Mouse (Mus musculus) Patski (cell line): ENCODE measurements around the gene Ier5l. TPM values are rescaled to one million over a fixed set of nuclear protein-coding genes. Genes with fewer than 3 reads are reported as not detected.

ENCODE experiments used
- ATAC-seq: fragments of 100-300 bp; one replicate; pipeline ENCODE4 v1.8.0; 2021
- CTCF ChIA-PET: fragments of 350-600 bp; sonication (Branson Sonifier 250); formaldehyde crosslinking; loops from one replicate; lab custom pipeline; 2022; ENCODE audit warnings: inconsistent platforms; lab: Charles Lee
- POLR2A ChIA-PET: fragments of 350-600 bp; sonication (Branson Sonifier 250); formaldehyde crosslinking; loops from one replicate; lab custom pipeline; 2022; ENCODE audit warnings: antibody characterized with exemption, inconsistent platforms; lab: Charles Lee
- DNase-seq: peaks from one replicate; pipeline ENCODE4 v3.0.0-alpha.2; 2011; ENCODE audit warnings: low read depth, low spot score
- H3K27me3 ChIP-seq: fragments of 371-371 bp; one replicate; pipeline ENCODE4 v1.5.1; 2021
- CTCF ChIP-seq: fragments of 100-300 bp; IDR thresholded peaks from one replicate; pipeline ENCODE4 v1.5.1; 2021
- in situ Hi-C: fragments of 300-500 bp; cut with MboI; formaldehyde crosslinking; loops from 3 replicates; pipeline ENCODE4 v1.11.1; 2018; ENCODE audit warnings: low pct_unique_long_range_greater_than_20kb, mixed read lengths
- polyA plus RNA-seq: library from polyadenylated mRNA; unstranded; gene quantifications from one replicate; pipeline ENCODE4 v1.2.3, GENCODE M21; 2021

The Ier5l gene
- polyA plus RNA-seq, 1 experiment from 2014 or later = 70.7 TPM

GRCm38 (mm10) chr2:30470143-30470946, 3.7 kb downstream of the Ier5l start:
- in situ Hi-C loops = loop anchor here (5.0 kb wide), 2 partner anchors 33 to 247 kb away; no protein-coding TSS in a partner anchor
- ATAC-seq (no peak), DNase-seq (no peak)
- TF ChIP-seq CTCF = no peak
- CTCF ChIA-PET = interaction anchor here (0.7 to 9.3 kb wide), 9 partner anchors 25 to 320 kb away, joined by 3 to 131 read pairs (median 4); no protein-coding TSS in a partner anchor
- POLR2A ChIA-PET = interaction anchor here (0.6 to 7.5 kb wide), 23 partner anchors 10 to 325 kb away, joined by 3 to 65 read pairs (median 4); partner anchors contain the start of gene Cstad
- no peaks in the 10 kb centered on the region for H3K27me3 ChIP-seq

DNA sequence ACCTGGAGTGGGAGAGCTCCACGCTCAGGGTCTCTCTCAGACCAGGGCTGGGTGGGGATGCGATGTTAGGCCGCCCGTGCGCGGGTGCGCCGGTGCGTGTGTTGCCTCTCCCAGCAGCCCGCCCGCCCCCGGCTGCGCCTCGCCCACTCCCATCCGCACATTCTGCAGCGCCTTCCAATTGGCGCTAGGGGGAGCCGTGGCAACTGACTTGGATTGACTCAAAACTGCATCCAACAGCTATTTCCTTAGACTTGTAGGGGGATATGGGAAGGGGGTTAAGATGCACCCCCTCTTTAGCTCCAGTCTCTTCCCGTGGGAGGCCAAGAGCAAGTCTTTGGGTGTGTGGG, 4.2 kb downstream of the Ier5l start:
- no peaks in the 10 kb centered on the region for H3K27me3 ChIP-seq
- POLR2A ChIA-PET = interaction anchor here (0.6 to 7.5 kb wide), 22 partner anchors 9 to 326 kb away, joined by 3 to 65 read pairs (median 4); partner anchors contain the start of gene Cstad
- in situ Hi-C loops = loop anchor here (5.0 kb wide), 3 partner anchors 32 to 323 kb away; no protein-coding TSS in a partner anchor
- TF ChIP-seq CTCF = no peak
- DNase-seq (no peak), ATAC-seq (no peak)
- CTCF ChIA-PET = interaction anchor here (0.8 to 9.3 kb wide), 9 partner anchors 25 to 321 kb away, joined by 3 to 131 read pairs (median 3); no protein-coding TSS in a partner anchor

DNA sequence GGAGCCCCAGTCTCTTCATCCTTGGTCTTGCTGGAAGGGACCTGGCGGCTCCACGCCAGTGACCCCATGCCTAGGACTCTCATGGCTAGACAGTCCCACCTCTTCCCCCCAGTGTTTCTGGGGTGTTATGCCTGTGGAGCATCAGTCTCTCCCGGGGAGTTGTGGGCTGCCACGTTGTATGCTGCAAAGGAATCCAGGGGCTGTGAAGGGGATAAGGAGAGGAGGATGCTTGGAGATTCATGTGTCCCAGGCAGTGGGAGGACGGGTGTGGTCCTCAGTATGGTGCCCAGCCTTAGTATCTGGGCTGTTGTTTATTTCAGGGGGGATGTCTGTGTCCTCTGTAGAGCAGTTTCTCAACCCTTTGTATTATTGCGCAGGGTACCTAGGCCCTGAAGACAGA, 5.0 kb downstream of the Ier5l start:
- ATAC-seq = no peak
- no peaks in the 10 kb centered on the region for H3K27me3 ChIP-seq
- ChIA-PET CTCF (interaction anchor here (0.8 to 9.3 kb wide), 6 partner anchors 24 to 250 kb away, joined by 3 to 131 read pairs (median 4); no protein-coding TSS in a partner anchor), POLR2A (interaction anchor here (0.6 to 7.5 kb wide), 16 partner anchors 9 to 327 kb away, joined by 3 to 65 read pairs (median 4); partner anchors contain the start of gene Cstad)
- no peak for TF ChIP-seq CTCF
- in situ Hi-C loops = loop anchor here (5.0 kb wide), 1 partner anchor 323 kb away; no protein-coding TSS in a partner anchor
- DNase-seq = no peak

DNA sequence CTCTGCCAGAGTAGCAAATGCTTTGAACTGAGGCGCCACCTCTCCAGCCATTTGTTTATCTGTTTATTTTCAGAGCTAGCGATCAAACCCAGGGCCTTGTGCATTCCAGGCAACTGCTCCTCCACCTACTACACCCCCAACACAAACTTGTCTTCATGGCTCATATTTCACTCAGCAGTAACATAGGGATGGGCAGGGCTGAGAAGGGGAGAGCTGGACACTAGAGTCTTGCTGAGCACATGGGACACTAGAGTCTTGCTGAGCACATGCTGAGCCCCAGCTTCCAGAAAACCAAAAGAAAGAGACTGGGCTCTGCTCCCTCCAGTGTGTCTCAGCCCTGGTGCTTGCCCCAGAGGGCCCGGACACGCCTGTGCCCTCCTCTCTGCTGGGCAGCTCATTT, 7.2 kb downstream of the Ier5l start:
- no peak for ATAC-seq
- ChIA-PET POLR2A (interaction anchor here (0.6 to 2.3 kb wide), 4 partner anchors 25 to 473 kb away, joined by 3 to 7 read pairs (median 3); no protein-coding TSS in a partner anchor), CTCF (interaction anchor here (0.9 to 9.3 kb wide), 4 partner anchors 27 to 328 kb away, joined by 3 to 131 read pairs (median 6); no protein-coding TSS in a partner anchor)
- no peak for DNase-seq
- H3K27me3 ChIP-seq = no peaks in the 10 kb centered on the region
- TF ChIP-seq CTCF = no peak
- in situ Hi-C loops = loop anchor here (5.0 kb wide), 1 partner anchor 326 kb away; no protein-coding TSS in a partner anchor

GRCm38 (mm10) chr2:30464411-30464810, 9.6 kb downstream of the Ier5l start:
- H3K27me3 ChIP-seq = no peaks in the 10 kb centered on the region
- in situ Hi-C loops = no loop called here
- no peak for TF ChIP-seq CTCF
- DNase-seq (no peak), ATAC-seq (no peak)
- ChIA-PET CTCF (interaction anchor here (1.5 to 9.3 kb wide), 3 partner anchors 19 to 148 kb away, joined by 3 to 131 read pairs (median 3); no protein-coding TSS in a partner anchor), POLR2A (interaction anchor here (0.7 to 1.5 kb wide), 8 partner anchors 19 to 331 kb away, joined by 3 to 7 read pairs (median 3); partner anchors contain the start of gene Cstad)

DNA sequence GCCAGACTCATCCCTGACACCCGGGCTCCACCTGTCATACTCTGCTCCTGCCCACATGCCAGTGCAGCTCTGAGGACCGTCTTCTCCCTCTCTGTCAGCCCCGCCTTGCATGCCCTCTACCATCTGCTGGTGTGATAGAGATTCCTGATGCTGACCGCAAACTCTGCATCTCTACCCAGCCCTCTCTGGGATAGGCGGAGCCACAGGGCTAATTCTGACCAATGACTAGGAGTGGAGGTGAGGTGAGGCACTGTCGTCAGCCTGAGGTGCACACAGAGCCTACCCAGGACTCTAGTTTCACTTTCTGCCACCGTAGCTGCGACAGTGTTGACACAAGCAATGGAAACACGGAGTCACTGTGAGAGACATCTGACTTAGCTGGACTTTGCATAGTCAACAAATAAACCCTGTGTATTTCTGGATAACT, 10.1 kb downstream of the Ier5l start:
- POLR2A ChIA-PET = interaction anchor here (0.8 to 1.4 kb wide), 4 partner anchors 18 to 277 kb away, joined by 3 to 4 read pairs (median 3); no protein-coding TSS in a partner anchor

GRCm38 (mm10) chr2:30463341-30463761, 10.7 kb downstream of the Ier5l start:
- DNase-seq = no peak

More for the DNA sequence above, 10.1 kb downstream of the Ier5l start:
- CTCF ChIA-PET = interaction anchor here (1.5 to 9.3 kb wide), 2 partner anchors 19 to 24 kb away, joined by 3 to 131 read pairs; no protein-coding TSS in a partner anchor
- in situ Hi-C loops = no loop called here
- DNase-seq (no peak), ATAC-seq (peak; percentile 84)
- no peak for TF ChIP-seq CTCF
- no peaks in the 10 kb centered on the region for H3K27me3 ChIP-seq

GRCm38 (mm10) chr2:30459241-30459640, 14.8 kb downstream of the Ier5l start:
- CTCF ChIA-PET = interaction anchor here (1.7 to 2.7 kb wide), 4 partner anchors 12 to 23 kb away, joined by 5 to 20 read pairs (median 8); no protein-coding TSS in a partner anchor
- POLR2A ChIA-PET = interaction anchor here (0.7 to 1.5 kb wide), 2 partner anchors 9 to 19 kb away, joined by 4 read pairs; no protein-coding TSS in a partner anchor
- no peak for TF ChIP-seq CTCF
- in situ Hi-C loops = no loop called here
- no peaks in the 10 kb centered on the region for H3K27me3 ChIP-seq
- DNase-seq (no peak), ATAC-seq (no peak)

More at GRCm38 (mm10) chr2:30463341-30463761, 10.7 kb downstream of the Ier5l start:
- TF ChIP-seq CTCF = no peak
- in situ Hi-C loops = no loop called here
- POLR2A ChIA-PET = interaction anchor here (1.0 to 1.4 kb wide), 3 partner anchors 18 to 24 kb away, joined by 3 to 4 read pairs (median 3); no protein-coding TSS in a partner anchor
- ATAC-seq = no peak
- no peaks in the 10 kb centered on the region for H3K27me3 ChIP-seq
- CTCF ChIA-PET = interaction anchor here (1.5 to 9.3 kb wide), 2 partner anchors 18 to 24 kb away, joined by 3 to 131 read pairs; no protein-coding TSS in a partner anchor

DNA sequence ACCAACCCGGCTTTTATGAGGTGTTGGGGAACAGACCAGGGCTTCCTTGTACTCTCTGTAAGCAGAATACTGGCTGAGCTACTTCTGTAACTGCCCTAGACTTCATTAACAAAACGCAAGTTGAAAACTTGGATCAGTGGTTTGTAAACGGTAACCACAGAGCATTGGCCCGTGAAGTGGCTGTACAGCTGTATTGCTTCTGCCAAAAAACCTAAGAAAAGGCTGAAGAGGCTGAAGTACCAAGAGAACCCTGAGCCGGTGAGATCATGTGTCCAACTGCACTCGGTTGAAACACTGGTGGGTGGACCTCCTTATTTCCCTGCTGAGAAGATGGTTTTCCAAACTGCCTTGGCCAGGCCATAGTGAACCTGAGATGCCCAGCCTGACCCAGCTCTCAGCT, 15.7 kb downstream of the Ier5l start:
- ChIA-PET POLR2A (interaction anchor here (1.3 to 1.6 kb wide), 2 partner anchors 11 to 13 kb away, joined by 6 to 12 read pairs; no protein-coding TSS in a partner anchor), CTCF (interaction anchor here (1.7 to 2.7 kb wide), 4 partner anchors 11 to 22 kb away, joined by 5 to 20 read pairs (median 8); no protein-coding TSS in a partner anchor)
- TF ChIP-seq CTCF = no peak
- no peaks in the 10 kb centered on the region for H3K27me3 ChIP-seq
- no peak for DNase-seq
- in situ Hi-C loops = no loop called here
- ATAC-seq = no peak
